Mouse (Mus musculus): Measurements from ENCODE around the gene Ethe1. TPM values are rescaled to one million over a fixed set of nuclear protein-coding genes. Genes with fewer than 3 reads are reported as not detected.
A peak's percentile ranks its signal among the peaks of the same experiment; 100 is the strongest.

Ethe1 gene
- 172 and 173 TPM in 2 replicates for polyA plus RNA-seq (2012; rRNA removed)

DNA sequence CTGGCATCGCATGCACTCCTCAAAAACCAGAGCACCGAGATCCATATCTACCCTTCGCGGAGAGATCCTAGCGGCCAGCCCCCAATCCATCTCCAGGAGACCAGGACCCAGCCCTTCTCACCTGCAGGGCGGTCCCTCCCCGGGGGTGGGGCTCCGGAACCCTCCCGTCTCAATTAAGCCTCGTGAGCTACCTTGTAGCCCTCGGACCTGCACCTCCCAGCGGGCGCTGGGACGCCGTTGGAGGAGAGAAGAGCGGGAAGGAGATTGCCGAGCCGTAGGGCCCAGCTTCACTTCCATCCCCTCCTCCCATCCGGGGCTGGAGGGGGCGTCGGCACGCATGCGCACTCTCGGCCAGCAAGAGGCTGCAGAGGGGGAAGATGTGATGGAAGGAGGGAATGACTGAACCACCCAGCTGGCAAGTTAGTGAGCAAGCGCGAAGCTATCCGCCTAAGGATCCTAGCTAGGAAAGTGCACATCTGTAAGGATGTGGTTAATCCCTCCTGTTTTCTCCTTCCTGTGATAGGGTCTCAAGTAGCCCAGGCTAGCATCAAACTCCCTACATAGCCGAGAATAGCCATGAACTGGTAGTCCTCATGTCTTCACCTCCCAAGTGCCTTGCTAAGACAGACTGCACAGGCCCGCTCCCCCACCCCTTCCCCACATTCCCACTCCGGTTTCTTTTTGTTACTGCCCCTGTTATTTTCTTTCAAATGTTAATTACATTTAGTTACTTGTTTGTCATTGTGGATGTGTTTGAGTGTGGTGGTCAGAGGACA lies at the start of gene Ethe1, which contains the start of gene Zfp575:
Ethe1 (plus strand) TSS at position 214 of the 776 bp plus-strand sequence.
Zfp575 (minus strand) TSS at position 312 of the 776 bp plus-strand sequence.
- H3K27me3 ChIP-seq (replicated peaks; ENCODE audit: control insufficient read depth, insufficient read depth, low read length), result no peaks in the 10 kb centered on the region
- DNase-seq, result no peak
- no peaks in the 10 kb centered on the region for H3K36me3 ChIP-seq (ENCODE audit: control insufficient read depth, insufficient read depth, low read length)
- peaks cover 4% of the 10 kb centered on the region for H3K4me1 ChIP-seq (ENCODE audit: control insufficient read depth, insufficient read depth, low read length)
- H3K4me3 ChIP-seq (ENCODE audit: insufficient read depth, low read depth, low read length), result peak within 1 kb of the TSS; percentile 35
- TF ChIP-seq CTCF (conservative IDR thresholded peaks at IDR 0.05; ENCODE audit: insufficient read depth, insufficient read length, low read depth, low read length) (no peak), POLR2A (IDR thresholded peaks at IDR 0.05; ENCODE audit: low read depth, low read length) (no peak)
- WGBS, result 14% methylated on average over 30 of the region's 30 CpGs
- no peak within 1 kb of the TSS; the same call in 1 of the 2 replicates for H3K27ac ChIP-seq (ENCODE audit: insufficient read depth, low read depth, low read length)

DNA sequence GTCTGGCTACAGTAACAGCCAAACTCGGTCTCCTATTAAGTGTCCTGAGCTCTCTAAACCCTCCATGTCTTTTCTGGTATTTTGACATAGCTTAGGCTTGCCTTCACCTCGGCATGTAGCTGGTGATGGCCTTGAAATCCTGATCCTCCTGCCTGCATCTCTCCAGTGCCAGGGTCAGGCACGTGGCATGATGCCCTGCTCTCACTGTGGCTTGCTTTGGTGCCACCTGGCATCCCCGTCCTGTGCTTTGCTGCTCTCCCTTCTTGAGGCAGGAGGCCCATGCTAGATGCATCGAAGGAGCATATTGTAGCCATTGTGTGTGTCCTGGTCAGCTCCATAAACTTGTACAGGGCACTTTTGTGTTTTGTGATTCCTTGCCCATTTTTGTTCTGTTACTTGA lies 49.8 kb upstream of the Ethe1 start:
- Histone ChIP-seq H3K4me1 (ENCODE audit: control insufficient read depth, insufficient read depth, low read length) (0 out of 2 replicates have a peak, but pooled peaks cover 2% of the 10 kb centered on the region), H3K27ac (ENCODE audit: insufficient read depth, low read depth, low read length) (no peak overlapping the region), H3K36me3 (ENCODE audit: control insufficient read depth, insufficient read depth, low read length) (no peaks in the 10 kb centered on the region; the same call in none of the 2 replicates), H3K27me3 (replicated peaks; ENCODE audit: control insufficient read depth, insufficient read depth, low read length) (no peaks in the 10 kb centered on the region), H3K4me3 (ENCODE audit: insufficient read depth, low read depth, low read length) (no peak overlapping the region)
- no peak for DNase-seq
- TF ChIP-seq CTCF (conservative IDR thresholded peaks at IDR 0.05; ENCODE audit: insufficient read depth, insufficient read length, low read depth, low read length) (no peak), POLR2A (IDR thresholded peaks at IDR 0.05; ENCODE audit: low read depth, low read length) (no peak)
- 44% methylated on average over 5 of the region's 5 CpGs for WGBS

DNA sequence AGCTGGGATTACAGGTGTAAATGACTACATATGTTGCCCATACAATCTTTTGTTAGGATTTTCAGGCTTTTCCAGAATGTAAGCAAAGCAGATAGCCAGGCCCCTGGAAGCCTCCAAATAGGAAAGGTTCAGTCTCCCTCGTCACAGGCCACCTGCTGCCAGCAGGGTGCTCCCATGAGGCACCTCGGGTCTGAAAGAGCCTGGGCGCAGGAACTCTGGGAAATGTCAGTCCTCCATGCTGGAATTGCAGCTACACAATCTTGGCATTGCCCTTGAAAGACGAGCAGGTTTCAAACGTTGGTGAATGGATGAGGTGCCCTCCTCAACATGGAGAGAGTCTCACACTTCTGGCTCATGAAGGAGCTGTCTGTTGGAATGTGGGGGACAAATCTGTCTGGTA lies 49.2 kb upstream of the Ethe1 start:
- H3K36me3 ChIP-seq (ENCODE audit: control insufficient read depth, insufficient read depth, low read length), result no peaks in the 10 kb centered on the region; the same call in none of the 2 replicates
- DNase-seq, result peak; percentile 62
- H3K4me3 ChIP-seq (ENCODE audit: insufficient read depth, low read depth, low read length), result no peak overlapping the region
- H3K27me3 ChIP-seq (replicated peaks; ENCODE audit: control insufficient read depth, insufficient read depth, low read length), result no peaks in the 10 kb centered on the region
- WGBS, result 28% methylated on average over 5 of the region's 5 CpGs
- TF ChIP-seq CTCF (conservative IDR thresholded peaks at IDR 0.05; ENCODE audit: insufficient read depth, insufficient read length, low read depth, low read length) (peak; percentile 35), POLR2A (IDR thresholded peaks at IDR 0.05; ENCODE audit: low read depth, low read length) (no peak)
- H3K27ac ChIP-seq (ENCODE audit: insufficient read depth, low read depth, low read length), result no peak overlapping the region
- H3K4me1 ChIP-seq (ENCODE audit: control insufficient read depth, insufficient read depth, low read length), result 0 out of 2 replicates have a peak, but pooled peaks cover 2% of the 10 kb centered on the region

GRCm38 (mm10) chr7:24538701-24539100 lies 48.6 kb upstream of the Ethe1 start:
- Histone ChIP-seq H3K27me3 (replicated peaks; ENCODE audit: control insufficient read depth, insufficient read depth, low read length) (no peaks in the 10 kb centered on the region), H3K36me3 (ENCODE audit: control insufficient read depth, insufficient read depth, low read length) (no peaks in the 10 kb centered on the region; the same call in 1 of the 2 replicates), H3K27ac (ENCODE audit: insufficient read depth, low read depth, low read length) (no peak overlapping the region), H3K4me1 (ENCODE audit: control insufficient read depth, insufficient read depth, low read length) (0 out of 2 replicates have a peak, but pooled peaks cover 2% of the 10 kb centered on the region), H3K4me3 (ENCODE audit: insufficient read depth, low read depth, low read length) (no peak overlapping the region)
- 85% methylated on average over 5 of the region's 5 CpGs for WGBS
- DNase-seq, result no peak
- TF ChIP-seq POLR2A (IDR thresholded peaks at IDR 0.05; ENCODE audit: low read depth, low read length) (no peak), CTCF (conservative IDR thresholded peaks at IDR 0.05; ENCODE audit: insufficient read depth, insufficient read length, low read depth, low read length) (no peak)

DNA sequence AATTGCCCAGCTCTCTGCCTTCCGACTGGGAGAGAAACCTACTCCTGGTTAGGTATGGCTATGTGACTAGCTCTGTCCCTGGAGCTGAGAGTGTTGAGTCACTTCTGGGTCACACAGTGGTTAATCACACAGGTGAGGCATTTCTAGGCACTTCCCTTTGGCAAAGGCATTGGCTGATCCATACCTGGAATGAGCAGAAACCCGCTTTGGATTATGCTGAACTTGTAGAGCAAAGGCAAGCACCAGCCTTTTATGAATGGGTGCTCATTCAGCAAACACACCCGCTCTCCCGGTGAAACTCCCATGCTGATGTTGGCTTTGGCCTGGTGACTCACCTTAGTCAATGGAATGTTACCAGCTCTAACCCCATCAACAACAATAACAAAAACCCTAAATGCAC lies 47.7 kb upstream of the Ethe1 start:
- H3K36me3 ChIP-seq (ENCODE audit: control insufficient read depth, insufficient read depth, low read length), result no peaks in the 10 kb centered on the region
- 0 out of 2 replicates have a peak, but pooled peaks cover 2% of the 10 kb centered on the region for H3K4me1 ChIP-seq (ENCODE audit: control insufficient read depth, insufficient read depth, low read length)
- TF ChIP-seq POLR2A (IDR thresholded peaks at IDR 0.05; ENCODE audit: low read depth, low read length) (no peak), CTCF (conservative IDR thresholded peaks at IDR 0.05; ENCODE audit: insufficient read depth, insufficient read length, low read depth, low read length) (no peak)
- no peaks in the 10 kb centered on the region for H3K27me3 ChIP-seq (replicated peaks; ENCODE audit: control insufficient read depth, insufficient read depth, low read length)
- H3K4me3 ChIP-seq (ENCODE audit: insufficient read depth, low read depth, low read length), result no peak overlapping the region
- no peak overlapping the region for H3K27ac ChIP-seq (ENCODE audit: insufficient read depth, low read depth, low read length)
- 78% methylated on average over 4 of the region's 4 CpGs for WGBS
- DNase-seq, result no peak

GRCm38 (mm10) chr7:24544506-24544905 lies 42.8 kb upstream of the Ethe1 start:
- no peak for DNase-seq
- TF ChIP-seq POLR2A (IDR thresholded peaks at IDR 0.05; ENCODE audit: low read depth, low read length), result no peak
- Histone ChIP-seq H3K36me3 (ENCODE audit: control insufficient read depth, insufficient read depth, low read length) (no peaks in the 10 kb centered on the region), H3K27ac (ENCODE audit: insufficient read depth, low read depth, low read length) (no peak overlapping the region), H3K27me3 (replicated peaks; ENCODE audit: control insufficient read depth, insufficient read depth, low read length) (no peaks in the 10 kb centered on the region), H3K4me1 (ENCODE audit: control insufficient read depth, insufficient read depth, low read length) (peaks cover 11% of the 10 kb centered on the region), H3K4me3 (ENCODE audit: insufficient read depth, low read depth, low read length) (no peak overlapping the region)
- WGBS, result 93% methylated on average over 2 of the region's 2 CpGs

DNA sequence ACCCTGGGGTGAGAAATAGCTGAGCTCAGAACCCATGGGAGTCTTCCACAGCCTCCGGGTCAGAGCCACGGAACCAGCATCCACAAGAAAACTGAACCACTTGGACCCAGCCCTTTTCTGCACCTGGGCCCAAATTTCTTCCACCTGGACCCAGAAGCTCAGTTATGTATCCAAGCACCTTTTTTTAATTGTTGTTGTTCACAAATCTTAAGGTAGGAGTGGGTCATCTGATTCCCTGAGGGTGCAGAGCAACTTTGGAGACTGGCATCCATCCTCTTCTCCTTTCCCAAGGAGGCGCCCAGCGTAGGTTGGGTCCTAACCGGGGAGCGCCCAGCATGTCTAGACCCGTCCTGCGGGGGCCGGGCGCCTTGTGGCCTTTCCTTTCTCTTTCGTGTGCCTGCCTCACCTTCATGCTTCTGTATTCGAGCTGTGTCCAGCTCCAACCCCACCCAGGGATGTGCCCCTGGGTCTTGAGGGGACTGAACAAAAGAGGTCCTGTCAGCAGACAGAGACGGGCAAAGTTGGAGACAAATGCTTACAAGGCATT lies 41.2 kb upstream of the Ethe1 start, which contains the start of the genes Pinlyp and Xrcc1:
Pinlyp (minus strand) TSS at position 51 of the 547 bp plus-strand sequence.
Xrcc1 (plus strand) TSS at position 222 of the 547 bp plus-strand sequence.
- H3K27ac ChIP-seq (ENCODE audit: insufficient read depth, low read depth, low read length), result peak within 1 kb of the TSS; percentile 72

More for the DNA sequence above, 41.2 kb upstream of the Ethe1 start, which contains the start of the genes Pinlyp and Xrcc1:
- Histone ChIP-seq H3K4me1 (ENCODE audit: control insufficient read depth, insufficient read depth, low read length) (peaks cover 11% of the 10 kb centered on the region), H3K4me3 (ENCODE audit: insufficient read depth, low read depth, low read length) (peak within 1 kb of the TSS; percentile 78), H3K27me3 (replicated peaks; ENCODE audit: control insufficient read depth, insufficient read depth, low read length) (no peaks in the 10 kb centered on the region), H3K36me3 (ENCODE audit: control insufficient read depth, insufficient read depth, low read length) (no peaks in the 10 kb centered on the region)
- no peak for DNase-seq
- no peak for TF ChIP-seq POLR2A (IDR thresholded peaks at IDR 0.05; ENCODE audit: low read depth, low read length)
- no peak for TF ChIP-seq CTCF (conservative IDR thresholded peaks at IDR 0.05; ENCODE audit: insufficient read depth, insufficient read length, low read depth, low read length)
- WGBS, result 20% methylated on average over 13 of the region's 13 CpGs

Measured in kidney, adult 2 months (tissue).